Mouse (Mus musculus) neural tube, embryonic 15.5 days (tissue): Measurements from ENCODE around the gene Hoxa9. TPM values are rescaled to one million over a fixed set of nuclear protein-coding genes. Genes with fewer than 3 reads are reported as not detected.

Source experiments
- ATAC-seq: fragments of 200-750 bp; cut with Nextera tagmentation; 2 replicates; pipeline ENCODE4 v1.8.0; 2017; ENCODE audit warnings: mild to moderate bottlenecking, moderate TSS enrichment, moderate library complexity; ENCODE audit not compliant: low FRiP score
- H3K27ac ChIP-seq: fragments of 300-500 bp; sonication (generic); replicated peaks from 2 replicates; pipeline ENCODE4 v1.5.1; 2015; ENCODE audit warnings: mild to moderate bottlenecking, inconsistent platforms
- H3K27me3 ChIP-seq: fragments of 300-500 bp; sonication (generic); replicated peaks from 2 replicates; pipeline ENCODE4 v1.6.1; 2015; ENCODE audit warnings: inconsistent platforms
- H3K36me3 ChIP-seq: fragments of 300-500 bp; sonication (generic); 2 replicates; pipeline ENCODE4 v1.6.1; 2015; ENCODE audit warnings: inconsistent platforms
- H3K4me1 ChIP-seq: fragments of 300-500 bp; sonication (generic); 2 replicates; pipeline ENCODE4 v1.6.1; 2015; ENCODE audit warnings: inconsistent platforms
- H3K4me2 ChIP-seq: fragments of 300-500 bp; sonication (generic); 2 replicates; pipeline ENCODE4 v1.6.1; 2015; ENCODE audit warnings: inconsistent platforms, mild to moderate bottlenecking, moderate library complexity
- H3K4me3 ChIP-seq: fragments of 300-500 bp; sonication (generic); replicated peaks from 2 replicates; pipeline ENCODE4 v1.5.1; 2015; ENCODE audit warnings: mild to moderate bottlenecking, inconsistent platforms
- H3K9ac ChIP-seq: fragments of 300-500 bp; sonication (generic); replicated peaks from 2 replicates; pipeline ENCODE4 v1.6.1; 2015; ENCODE audit warnings: mild to moderate bottlenecking, inconsistent platforms
- H3K9me3 ChIP-seq: fragments of 300-500 bp; sonication (generic); replicated peaks from 2 replicates; pipeline ENCODE4 v1.6.1; 2016; ENCODE audit warnings: inconsistent platforms
- WGBS: fragments of 180-500 bp; shearing (Covaris S2); methylation state at CpG from one replicate; pipeline ENCODE4 v1.1.7; 2015; ENCODE audit warnings: mixed read lengths; 5-methylcytosine and 5-hydroxymethylcytosine counted together
- polyA plus RNA-seq: library from polyadenylated mRNA; unstranded; fragments of >200 nt; fragmentation: Nextera tagmentation; extraction: Ambion mirVana; gene quantifications from 2 replicates; pipeline ENCODE4 v1.2.1, GENCODE M21; 2015

The Hoxa9 gene
- polyA plus RNA-seq, 1 experiment from 2014 or later, result 77.5 TPM

DNA sequence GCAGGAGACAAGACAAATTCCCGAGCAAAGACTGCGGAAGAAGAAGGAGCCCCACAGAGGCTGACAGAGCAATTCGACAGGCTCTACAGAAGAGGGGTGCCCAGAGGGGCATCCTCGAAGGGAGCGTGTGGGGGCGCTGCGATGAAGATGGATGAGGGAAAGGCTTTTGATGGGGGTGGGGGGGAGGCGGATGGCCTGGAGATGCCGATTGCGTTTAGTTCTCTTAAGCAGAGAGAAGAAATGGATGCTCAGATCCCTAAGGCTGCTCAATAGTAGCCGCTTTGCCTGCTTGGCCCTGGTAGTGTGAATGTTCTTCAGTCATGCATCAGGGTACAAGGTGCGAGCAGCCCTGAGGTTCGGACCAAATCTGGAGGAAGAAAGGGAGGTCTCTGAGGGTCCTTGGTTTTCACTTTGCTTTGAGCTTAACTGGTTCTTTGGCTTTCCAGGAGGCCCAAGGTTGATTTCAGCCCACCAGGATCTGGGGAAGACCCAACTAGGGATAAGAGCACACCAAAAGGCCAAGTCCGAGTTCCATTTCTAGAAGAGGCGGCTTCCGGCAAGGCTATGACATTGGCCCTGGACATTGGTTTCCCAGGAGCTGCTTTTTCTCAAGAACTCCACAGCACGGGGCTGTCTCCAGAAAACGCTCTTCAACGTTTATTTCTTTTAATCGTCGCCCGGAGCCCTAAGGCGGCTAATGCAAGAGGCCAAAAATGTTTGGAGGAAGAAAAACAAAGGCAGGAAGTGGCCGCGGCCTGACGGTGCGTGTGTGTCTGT is 17.9 kb upstream of the Hoxa9 start:
- H3K4me2 ChIP-seq, result peak overlapping the region; percentile 43
- H3K9ac ChIP-seq, result peak overlapping the region; percentile 20; the same call in 1 of the 2 replicates
- no peaks in the 10 kb centered on the region for H3K9me3 ChIP-seq
- peak overlapping the region; percentile 12 for H3K4me3 ChIP-seq
- no peaks in the 10 kb centered on the region for H3K36me3 ChIP-seq
- H3K27ac ChIP-seq, result peak overlapping the region; percentile 42
- 5% methylated on average over 27 of the region's 27 CpGs for WGBS
- no peak for ATAC-seq
- peaks cover 12% of the 10 kb centered on the region; the same call in 1 of the 2 replicates for H3K4me1 ChIP-seq
- H3K27me3 ChIP-seq, result peaks cover 80% of the 10 kb centered on the region

- H3K27ac ChIP-seq, result peak overlapping the region; percentile 42
- H3K4me1 ChIP-seq, result 0 out of 2 replicates have a peak, but pooled peaks cover 7% of the 10 kb centered on the region
- H3K9me3 ChIP-seq, result no peaks in the 10 kb centered on the region
- ATAC-seq, result no peak
- peak overlapping the region; percentile 12 for H3K4me3 ChIP-seq
- no peak overlapping the region; the same call in 1 of the 2 replicates for H3K9ac ChIP-seq
- H3K4me2 ChIP-seq, result peak overlapping the region; percentile 43
- peaks cover 84% of the 10 kb centered on the region for H3K27me3 ChIP-seq
- 4% methylated on average over 23 of the region's 23 CpGs for WGBS
- no peaks in the 10 kb centered on the region for H3K36me3 ChIP-seq
These were observed 17.1 kb upstream of the Hoxa9 start for GRCm38 (mm10) chr6:52247766-52248637.

- Histone ChIP-seq H3K27ac (peak overlapping the region; percentile 76), H3K9ac (no peak overlapping the region), H3K4me3 (peak overlapping the region; percentile 40), H3K4me1 (0 out of 2 replicates have a peak, but pooled peaks cover 4% of the 10 kb centered on the region), H3K9me3 (no peaks in the 10 kb centered on the region), H3K4me2 (peak overlapping the region; percentile 50), H3K27me3 (peaks cover 82% of the 10 kb centered on the region), H3K36me3 (no peaks in the 10 kb centered on the region)
- ATAC-seq, result no peak
- WGBS, result 15% methylated on average over 3 of the region's 3 CpGs
These were observed 16.0 kb upstream of the Hoxa9 start for GRCm38 (mm10) chr6:52246916-52247315.

DNA sequence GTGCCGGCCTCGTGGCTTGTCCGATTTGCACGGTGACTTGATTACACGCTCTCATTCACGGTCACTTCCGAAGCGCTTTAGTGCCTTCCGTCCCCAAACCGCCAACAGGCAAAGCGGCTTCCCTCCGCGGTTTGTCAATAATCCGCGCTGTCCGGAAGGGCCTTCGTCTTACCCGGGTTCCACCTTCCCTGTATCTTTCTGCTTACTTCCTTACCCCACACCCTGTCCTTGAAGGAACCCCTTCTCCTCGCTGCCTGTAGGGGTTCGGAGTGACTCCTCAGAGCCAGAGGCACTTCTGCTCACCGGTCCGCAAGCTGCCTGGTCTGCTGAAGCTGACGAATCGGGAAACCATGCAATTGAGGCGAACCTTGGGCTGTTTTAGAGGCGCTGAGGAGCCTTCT is 15.5 kb upstream of the Hoxa9 start:
- peak overlapping the region; percentile 38 for H3K9ac ChIP-seq
- H3K27me3 ChIP-seq, result peaks cover 80% of the 10 kb centered on the region
- peak overlapping the region; percentile 76 for H3K27ac ChIP-seq

DNA sequence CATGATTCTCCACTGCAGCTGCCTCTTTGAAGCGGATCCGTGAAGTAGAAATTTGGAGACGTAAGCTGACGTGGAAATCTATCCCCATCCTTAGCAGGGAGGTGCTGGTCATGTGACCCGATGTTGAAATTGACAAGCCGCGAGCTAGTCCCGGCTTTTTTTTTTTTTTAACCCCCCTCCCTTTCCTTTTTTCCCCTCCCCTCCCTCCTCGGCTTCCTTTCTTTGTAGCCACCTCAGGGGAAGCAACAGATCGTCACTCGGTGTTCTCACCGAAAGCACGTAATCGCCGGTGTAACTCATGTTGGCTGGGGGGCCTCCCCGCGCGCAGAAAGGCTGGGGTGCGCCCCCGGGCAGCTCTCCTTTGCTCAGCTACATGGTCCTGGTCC is 14.9 kb upstream of the Hoxa9 start, which contains the start of gene Hoxa11:
Gene Hoxa11, minus strand, starts transcription at position 54 of the 386 bp plus-strand sequence.
- Histone ChIP-seq H3K36me3 (no peaks in the 10 kb centered on the region), H3K4me2 (peak within 1 kb of the TSS; percentile 50), H3K27me3 (peaks cover 80% of the 10 kb centered on the region), H3K4me3 (peak within 1 kb of the TSS; percentile 40), H3K4me1 (0 out of 2 replicates have a peak, but pooled peaks cover 11% of the 10 kb centered on the region), H3K9me3 (no peaks in the 10 kb centered on the region), H3K9ac (peak within 1 kb of the TSS; percentile 46), H3K27ac (peak within 1 kb of the TSS; percentile 76)
- WGBS, result 1% methylated on average over 20 of the region's 20 CpGs
- no peak for ATAC-seq

More for the DNA sequence above, 15.5 kb upstream of the Hoxa9 start:
- no peaks in the 10 kb centered on the region for H3K9me3 ChIP-seq
- WGBS, result under 1% methylated on average over 26 of the region's 26 CpGs
- 0 out of 2 replicates have a peak, but pooled peaks cover 4% of the 10 kb centered on the region for H3K4me1 ChIP-seq
- H3K4me3 ChIP-seq, result peak overlapping the region; percentile 40
- ATAC-seq, result no peak
- H3K4me2 ChIP-seq, result peak overlapping the region; percentile 50
- H3K36me3 ChIP-seq, result no peaks in the 10 kb centered on the region

DNA sequence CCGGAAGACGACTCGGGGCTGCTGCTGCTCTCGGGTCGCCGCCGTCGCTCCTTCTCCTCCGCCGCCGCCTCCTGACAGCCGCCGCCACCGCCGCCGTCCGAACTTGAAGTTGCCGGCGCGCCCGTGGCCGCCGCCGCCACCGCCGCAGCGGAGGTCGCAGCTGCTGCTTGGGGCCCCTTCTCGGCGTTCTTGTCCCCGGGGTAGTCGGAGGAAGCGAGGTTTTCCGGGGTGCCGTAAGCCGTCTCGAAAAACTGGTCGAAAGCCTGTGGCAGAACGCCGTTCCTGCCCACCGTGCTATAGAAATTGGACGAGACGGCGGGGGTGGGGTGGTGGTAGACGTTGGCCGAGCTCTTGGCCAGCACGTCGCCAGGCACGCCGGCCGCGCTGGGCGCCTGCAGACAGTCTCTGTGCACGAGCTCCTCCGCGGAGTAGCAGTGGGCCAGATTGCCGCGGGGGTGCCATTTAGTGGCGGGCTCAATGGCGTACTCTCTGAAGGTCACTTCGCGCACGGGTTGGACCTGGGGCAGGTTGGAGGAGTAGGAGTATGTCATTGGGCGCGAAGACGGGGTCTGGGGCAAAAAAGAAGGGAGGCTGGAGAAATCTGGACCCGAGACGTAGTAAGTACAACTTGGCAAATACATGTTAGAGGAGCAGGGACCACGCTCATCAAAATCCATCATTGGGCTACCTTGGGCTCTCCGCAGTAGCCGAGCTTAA is 14.3 kb upstream of the Hoxa9 start:
- Histone ChIP-seq H3K4me1 (0 out of 2 replicates have a peak, but pooled peaks cover 13% of the 10 kb centered on the region), H3K9ac (peak overlapping the region; percentile 46), H3K27ac (peak overlapping the region; percentile 76), H3K9me3 (no peaks in the 10 kb centered on the region), H3K27me3 (peaks cover 76% of the 10 kb centered on the region), H3K4me3 (peak overlapping the region; percentile 40), H3K4me2 (peak overlapping the region; percentile 50), H3K36me3 (no peaks in the 10 kb centered on the region)
- WGBS, result 1% methylated on average over 71 of the region's 71 CpGs
- ATAC-seq, result no peak

- H3K36me3 ChIP-seq, result no peaks in the 10 kb centered on the region
- H3K4me2 ChIP-seq, result peak overlapping the region; percentile 50
- H3K27me3 ChIP-seq, result peaks cover 70% of the 10 kb centered on the region
- 0 out of 2 replicates have a peak, but pooled peaks cover 13% of the 10 kb centered on the region for H3K4me1 ChIP-seq
- peak overlapping the region; percentile 40 for H3K4me3 ChIP-seq
- no peaks in the 10 kb centered on the region for H3K9me3 ChIP-seq
- H3K9ac ChIP-seq, result peak overlapping the region; percentile 46
- ATAC-seq, result no peak
- peak overlapping the region; percentile 76 for H3K27ac ChIP-seq
- WGBS, result 2% methylated on average over 23 of the region's 23 CpGs
These were observed 13.7 kb upstream of the Hoxa9 start for GRCm38 (mm10) chr6:52244471-52245039.

- Histone ChIP-seq H3K4me2 (peak overlapping the region; percentile 50), H3K27ac (no peak overlapping the region; the same call in 1 of the 2 replicates), H3K36me3 (no peaks in the 10 kb centered on the region), H3K4me3 (peak overlapping the region; percentile 40), H3K9ac (no peak overlapping the region), H3K9me3 (no peaks in the 10 kb centered on the region), H3K27me3 (peaks cover 61% of the 10 kb centered on the region), H3K4me1 (0 out of 2 replicates have a peak, but pooled peaks cover 13% of the 10 kb centered on the region)
- 9% methylated on average over 12 of the region's 12 CpGs for WGBS
- no peak for ATAC-seq
These were observed 12.8 kb upstream of the Hoxa9 start for GRCm38 (mm10) chr6:52243681-52244121.

DNA sequence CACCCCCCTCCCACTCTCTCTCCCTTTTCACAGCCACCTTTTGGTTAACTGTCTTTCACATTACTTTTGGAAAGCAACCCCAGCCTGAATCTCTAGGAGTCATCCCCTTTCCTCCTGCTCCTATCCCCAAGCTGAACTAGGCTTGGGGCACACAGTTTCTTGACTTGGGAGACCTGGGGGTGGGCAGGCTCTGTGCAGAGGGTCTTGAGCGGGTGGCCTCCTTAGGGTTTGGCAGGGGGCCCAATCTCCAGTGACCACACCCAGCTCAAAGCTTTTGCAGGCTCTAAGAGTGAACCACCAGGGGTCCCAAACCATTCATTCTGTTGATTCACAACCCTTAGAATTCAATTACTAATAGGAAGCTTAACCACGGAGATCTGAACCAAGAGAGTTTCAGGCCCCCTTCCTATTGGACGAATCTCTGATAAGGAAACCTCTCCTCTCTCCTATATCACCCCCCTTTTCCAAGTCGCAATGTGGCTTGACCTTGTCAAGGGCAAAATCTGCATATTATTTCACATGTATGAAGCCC is 12.0 kb upstream of the Hoxa9 start:
- no peak overlapping the region for H3K9ac ChIP-seq
- no peaks in the 10 kb centered on the region for H3K36me3 ChIP-seq
- ATAC-seq, result no peak
- peak overlapping the region; percentile 40; the same call in 1 of the 2 replicates for H3K4me3 ChIP-seq
- H3K4me2 ChIP-seq, result peak overlapping the region; percentile 50
- H3K9me3 ChIP-seq, result no peaks in the 10 kb centered on the region
- no peak overlapping the region for H3K27ac ChIP-seq
- H3K4me1 ChIP-seq, result 0 out of 2 replicates have a peak, but pooled peaks cover 13% of the 10 kb centered on the region
- peaks cover 56% of the 10 kb centered on the region for H3K27me3 ChIP-seq
- 11% methylated on average over 4 of the region's 4 CpGs for WGBS

GRCm38 (mm10) chr6:52241001-52241621 is 10.2 kb upstream of the Hoxa9 start:
- H3K4me1 ChIP-seq, result peaks cover 23% of the 10 kb centered on the region
- H3K9me3 ChIP-seq, result no peaks in the 10 kb centered on the region
- no peaks in the 10 kb centered on the region for H3K36me3 ChIP-seq
- peak overlapping the region; percentile 57; the same call in 1 of the 2 replicates for H3K4me3 ChIP-seq
- H3K27me3 ChIP-seq, result peaks cover 59% of the 10 kb centered on the region
- peak overlapping the region; percentile 91 for H3K27ac ChIP-seq
- 11% methylated on average over 9 of the region's 9 CpGs for WGBS
- peak; percentile 14; the same call in 1 of the 2 replicates for ATAC-seq
- H3K4me2 ChIP-seq, result peak overlapping the region; percentile 57
- H3K9ac ChIP-seq, result no peak overlapping the region
